Mouse (Mus musculus): Measurements from ENCODE around the gene Hemk1.

The Hemk1 gene

DNA sequence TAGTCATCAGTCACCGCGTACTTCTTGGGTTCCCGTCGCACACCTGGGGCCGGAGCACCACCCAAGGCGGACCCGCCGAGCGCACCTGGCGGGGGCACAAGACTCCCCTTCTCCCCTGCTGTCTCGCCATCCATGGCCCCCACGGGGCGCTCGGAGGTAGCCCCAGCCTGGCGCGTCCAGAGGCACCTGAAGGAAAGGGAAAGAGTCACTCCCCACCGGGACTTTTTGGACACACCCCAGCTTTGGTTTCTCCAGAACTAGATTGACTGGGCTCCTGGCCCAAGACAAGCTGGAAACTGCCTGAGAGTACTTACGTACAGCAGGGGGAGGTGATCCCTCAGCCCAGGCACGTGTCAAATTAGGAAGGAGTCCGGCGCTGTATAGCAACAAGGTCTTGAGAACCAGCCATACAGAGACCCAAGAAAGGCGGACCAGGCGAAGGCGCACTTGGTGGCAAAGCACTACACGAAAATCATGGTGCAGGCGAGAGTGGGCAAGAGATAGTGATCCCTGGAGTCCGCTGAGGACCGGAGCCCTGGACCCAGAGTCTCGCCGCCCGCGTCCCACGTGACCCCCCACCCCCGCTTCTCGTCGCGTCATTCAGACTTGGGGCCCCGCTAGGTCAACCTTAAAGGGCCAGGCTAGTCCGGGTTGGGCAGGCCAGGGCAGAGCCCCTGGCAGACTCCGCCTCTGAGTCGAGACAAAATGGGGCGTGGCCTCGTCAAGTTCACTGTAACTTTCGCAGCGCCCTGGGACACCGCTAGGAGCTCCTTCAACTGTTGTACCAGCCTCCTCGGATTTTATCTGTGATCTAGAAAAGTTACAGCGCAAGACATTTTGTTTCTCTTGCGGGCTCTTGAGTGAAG is 48.7 kb downstream of the Hemk1 start, which contains the start of gene Mapkapk3:
TSS of gene Mapkapk3 (minus strand) at position 667 of the 866 bp plus-strand sequence.
- DNase-seq = peak; percentile 96

GRCm38 (mm10) chr9:107288711-107289110 is 49.4 kb downstream of the Hemk1 start:
- peak; percentile 76 for DNase-seq

DNA sequence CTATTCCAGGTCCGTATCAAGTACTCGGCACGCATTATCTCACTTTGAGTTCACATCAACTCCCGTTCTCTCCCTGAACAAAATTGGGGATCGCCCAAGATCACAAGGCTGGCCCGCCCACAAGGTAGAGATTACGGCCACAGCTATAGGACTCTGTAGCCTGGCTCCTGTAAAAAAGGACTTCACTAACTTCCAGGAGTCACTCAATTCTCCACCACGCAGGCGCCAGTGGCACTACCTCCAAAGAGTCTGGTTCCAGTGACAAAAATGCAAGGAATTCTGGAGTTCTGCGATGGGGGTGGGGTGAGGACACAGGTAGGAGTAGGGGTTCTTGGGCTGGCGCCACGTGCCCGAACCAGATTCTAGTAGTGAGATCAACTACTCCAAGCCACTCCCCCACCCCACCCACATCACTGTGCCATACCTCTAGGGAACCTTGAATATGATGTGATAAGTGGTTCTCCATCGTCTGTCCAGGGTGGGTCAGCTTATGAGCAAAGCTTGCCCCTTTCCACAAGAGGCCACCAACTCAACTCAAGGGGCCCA is 50.0 kb downstream of the Hemk1 start:
- no peak for DNase-seq

GRCm38 (mm10) chr9:107287294-107287693 is 50.9 kb downstream of the Hemk1 start:
- DNase-seq = no peak

DNA sequence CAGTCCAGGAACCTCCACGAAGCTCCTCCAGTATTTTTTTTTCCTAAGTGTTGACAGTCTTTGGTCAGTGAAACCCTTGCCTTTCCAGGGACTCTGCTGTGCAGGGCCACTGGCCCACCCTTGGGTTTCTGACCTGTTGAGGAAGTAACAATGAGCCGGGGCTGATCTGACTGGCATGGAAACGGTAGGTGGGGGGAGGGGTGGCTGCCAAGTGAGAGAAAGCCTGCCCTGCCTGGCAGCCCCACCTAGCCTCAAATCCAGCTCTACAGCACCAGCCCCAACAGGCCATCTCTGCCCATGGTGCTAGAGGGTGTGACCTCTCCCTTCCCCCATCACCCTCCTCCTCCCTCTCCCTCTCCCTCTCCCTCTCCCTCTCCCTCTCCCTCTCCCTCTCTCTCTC is 53.1 kb downstream of the Hemk1 start:
- peak; percentile 48 for DNase-seq

DNA sequence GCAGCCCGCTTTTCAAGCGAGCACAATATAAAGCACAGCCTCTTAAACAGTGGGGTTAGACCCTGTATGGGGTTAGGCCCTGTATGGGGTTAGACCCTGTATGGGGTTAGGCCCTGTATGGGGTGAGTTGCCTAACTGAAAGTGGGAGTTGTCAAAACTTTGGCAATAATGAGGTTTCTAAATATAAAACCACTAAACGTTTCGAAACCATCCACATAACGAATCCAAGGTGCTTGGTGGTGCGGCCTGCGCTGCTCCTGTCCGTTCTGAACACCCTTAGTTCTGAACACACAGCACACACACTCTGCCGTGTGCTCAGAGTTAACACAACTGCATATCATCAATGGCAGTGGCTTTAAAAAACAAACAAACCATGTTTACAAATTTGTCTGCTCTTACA is 55.2 kb downstream of the Hemk1 start:
- no peak for DNase-seq

DNA sequence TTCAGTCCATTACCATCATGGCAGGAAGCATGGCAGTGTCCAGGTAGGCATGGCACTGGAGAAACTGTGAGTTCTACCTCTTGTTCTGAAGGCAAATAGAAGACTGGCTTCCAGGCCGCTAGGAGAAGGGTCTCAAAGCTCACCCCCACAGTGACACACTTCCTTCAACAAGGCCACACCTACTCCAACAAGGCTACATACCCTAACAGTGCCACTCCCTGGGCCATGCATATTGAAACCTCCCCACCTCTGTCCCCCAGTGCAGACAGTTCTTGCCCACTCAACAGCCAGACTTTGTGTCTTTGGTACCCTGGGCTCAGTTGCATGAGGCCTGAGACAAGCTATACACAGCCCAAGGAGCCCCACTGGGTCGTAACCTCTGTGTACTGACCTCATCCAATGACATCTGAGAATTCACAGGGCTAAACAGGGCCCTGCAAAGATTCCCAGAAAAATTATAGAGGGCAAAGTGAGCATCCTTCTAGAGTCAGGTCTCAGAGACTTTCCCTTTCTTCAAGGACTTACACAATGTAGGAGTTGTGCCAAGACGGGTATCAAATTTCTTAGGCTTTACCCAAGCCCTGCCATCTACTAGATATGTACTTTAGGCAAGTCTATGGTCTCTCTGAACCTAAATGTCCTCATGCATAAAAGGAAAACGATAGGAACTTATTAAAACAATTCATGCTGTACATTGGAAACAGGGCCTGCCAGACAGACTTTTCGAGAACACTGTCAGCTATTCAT is 56.7 kb downstream of the Hemk1 start:
- DNase-seq = no peak

DNA sequence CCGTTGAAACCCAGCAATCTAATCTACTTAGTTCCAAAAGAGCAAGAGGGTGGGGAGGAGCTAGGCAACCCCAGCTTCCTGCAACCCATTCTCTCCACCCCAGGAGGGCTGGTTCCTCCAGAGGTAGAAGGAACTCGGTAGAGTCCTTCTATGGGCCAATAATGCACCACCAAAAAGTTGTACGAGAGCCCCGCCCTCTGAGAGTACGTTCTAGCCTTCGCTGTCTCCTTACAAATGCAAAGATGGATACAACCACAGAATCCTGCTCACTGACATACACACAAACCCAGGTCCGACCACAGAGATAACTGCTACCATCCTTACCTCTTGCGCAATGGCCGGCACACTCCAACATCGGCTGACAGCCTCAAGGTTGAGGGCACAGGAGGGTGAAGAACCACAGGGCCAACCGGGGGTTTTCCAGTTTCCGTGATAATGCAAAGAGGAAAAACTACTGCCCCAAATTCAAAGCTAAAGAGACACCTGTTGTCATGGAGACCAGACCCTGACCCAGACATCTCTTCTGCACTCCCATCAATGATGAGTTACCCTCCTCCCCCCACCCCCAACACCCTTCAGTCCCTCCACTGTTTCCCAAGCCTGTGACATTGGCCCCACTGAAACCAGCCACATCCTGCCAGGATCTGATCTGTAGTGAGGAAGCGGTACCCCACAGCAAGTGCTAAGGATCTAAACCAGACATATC is 57.7 kb downstream of the Hemk1 start:
- DNase-seq = no peak

DNA sequence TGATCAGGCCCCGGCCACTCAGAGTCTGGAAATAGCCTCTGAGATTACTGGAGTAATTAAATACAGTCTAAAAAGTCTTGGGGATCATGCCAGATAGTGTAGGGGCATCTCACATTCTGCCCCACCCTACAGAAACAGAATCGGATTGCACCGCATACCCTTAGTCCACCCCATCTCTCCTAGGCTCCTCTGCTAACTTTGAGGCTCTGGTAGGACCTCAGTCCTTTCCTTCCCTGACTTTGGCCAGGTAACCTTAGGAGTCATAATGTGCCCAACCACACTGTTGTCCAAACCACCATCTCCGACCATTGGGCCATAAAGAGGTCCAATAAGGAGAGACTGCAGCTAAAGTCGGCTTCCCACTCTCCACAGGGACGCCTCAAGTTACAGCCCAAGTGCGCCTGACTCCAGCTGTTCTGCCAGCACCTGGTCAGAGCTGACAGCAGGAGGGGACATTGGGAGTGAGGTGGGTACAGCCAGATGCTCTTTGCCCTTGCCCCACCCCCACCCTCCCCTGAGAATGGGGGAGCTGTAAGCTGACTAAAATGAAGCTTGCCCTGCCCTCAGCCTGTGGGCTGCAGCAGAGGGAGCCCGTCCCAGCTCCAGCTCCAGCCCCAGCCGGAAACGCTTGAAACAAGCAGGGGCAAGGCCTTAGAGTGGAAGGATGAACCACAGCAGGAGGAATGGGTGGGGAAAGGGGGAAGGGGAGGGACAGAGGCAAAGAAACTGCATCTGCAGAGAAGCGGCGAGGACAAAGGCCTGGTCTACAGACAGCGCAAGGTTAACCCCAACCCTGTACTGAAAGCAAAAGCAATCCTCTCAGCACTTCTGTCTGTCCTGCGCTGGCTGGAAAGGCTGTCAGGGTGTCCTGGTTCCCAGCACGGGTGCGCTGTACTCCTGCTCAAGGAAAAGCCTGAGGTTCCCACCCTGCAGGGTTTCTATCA is 58.5 kb downstream of the Hemk1 start:
- peak; percentile 71 for DNase-seq

DNA sequence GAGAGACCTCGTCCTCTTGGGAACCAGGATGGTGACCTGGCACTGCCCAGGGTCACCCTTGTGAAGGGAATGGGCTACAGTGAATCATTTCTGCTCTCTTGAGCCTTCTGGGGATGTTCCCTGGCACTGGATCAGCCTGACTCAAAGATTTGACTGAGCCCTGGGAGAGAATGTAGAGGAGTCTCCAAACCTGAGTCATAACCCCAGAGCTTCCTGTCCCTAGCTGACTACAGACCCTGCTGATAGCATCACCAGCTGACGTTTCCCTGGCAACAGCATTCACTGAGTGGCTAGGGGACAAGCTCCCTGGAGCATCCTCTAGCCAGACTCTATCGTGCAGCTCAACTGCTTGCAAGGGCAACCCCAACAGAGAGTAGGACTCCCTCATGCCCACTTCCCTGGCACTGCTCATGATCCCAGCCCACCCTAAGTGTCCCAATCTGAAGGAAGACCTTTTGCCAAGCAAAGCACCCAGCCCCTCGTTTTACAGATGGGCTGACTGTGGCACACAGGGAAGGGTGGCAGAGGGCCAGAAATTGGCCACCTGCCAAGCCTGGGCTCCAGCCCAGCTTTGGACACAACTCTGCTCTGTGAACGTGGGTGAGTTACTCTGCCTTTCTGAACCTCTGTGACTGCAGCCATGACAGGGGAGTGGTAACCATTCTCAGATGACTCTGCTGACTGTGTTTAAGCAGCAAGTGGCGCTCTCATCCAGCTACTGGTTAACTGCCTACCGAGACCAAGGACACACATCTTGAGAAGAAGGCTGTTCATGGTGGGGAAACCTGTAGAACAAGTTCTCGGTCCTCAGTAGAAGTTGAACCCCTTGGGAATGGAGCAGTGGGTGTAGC is 59.4 kb downstream of the Hemk1 start:
- peak; percentile 50 for DNase-seq

DNA sequence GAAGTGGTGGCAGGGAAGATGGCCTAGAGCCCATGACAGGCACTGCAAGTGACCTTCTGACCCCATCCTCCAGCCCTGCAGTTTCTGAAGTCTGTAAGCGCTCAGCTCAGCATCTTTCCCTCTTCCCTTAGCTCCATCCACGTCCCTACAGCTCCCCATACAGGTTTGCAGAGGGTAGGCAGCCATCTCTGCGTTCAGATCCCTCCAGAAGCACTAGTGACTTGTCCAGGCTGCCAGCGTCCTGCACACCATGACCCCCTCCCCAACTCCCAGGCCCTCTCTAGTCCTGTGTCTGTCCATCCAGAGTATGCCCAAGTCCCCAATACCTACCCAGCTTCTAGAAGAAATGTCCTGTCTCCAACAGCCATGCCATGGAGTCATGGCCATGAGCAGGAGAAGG is 60.0 kb downstream of the Hemk1 start:
- DNase-seq = no peak

- no peak for DNase-seq
These were observed 60.5 kb downstream of the Hemk1 start for GRCm38 (mm10) chr9:107277603-107278002.
